Mouse (Mus musculus) Muller cell, postnatal 12 days (primary cell): Measurements from ENCODE around the gene Xpo1.
"Not testable (repeated sequence)": the region's sequence is repeated elsewhere in the genome, so short reads cannot be mapped to it uniquely, and the experiment has no call there.

Experiments used
- DNase-seq: peaks from one replicate; pipeline ENCODE4 v3.0.0-alpha.2; 2015; ENCODE audit errors: inconsistent ontology term

Gene Xpo1

DNA sequence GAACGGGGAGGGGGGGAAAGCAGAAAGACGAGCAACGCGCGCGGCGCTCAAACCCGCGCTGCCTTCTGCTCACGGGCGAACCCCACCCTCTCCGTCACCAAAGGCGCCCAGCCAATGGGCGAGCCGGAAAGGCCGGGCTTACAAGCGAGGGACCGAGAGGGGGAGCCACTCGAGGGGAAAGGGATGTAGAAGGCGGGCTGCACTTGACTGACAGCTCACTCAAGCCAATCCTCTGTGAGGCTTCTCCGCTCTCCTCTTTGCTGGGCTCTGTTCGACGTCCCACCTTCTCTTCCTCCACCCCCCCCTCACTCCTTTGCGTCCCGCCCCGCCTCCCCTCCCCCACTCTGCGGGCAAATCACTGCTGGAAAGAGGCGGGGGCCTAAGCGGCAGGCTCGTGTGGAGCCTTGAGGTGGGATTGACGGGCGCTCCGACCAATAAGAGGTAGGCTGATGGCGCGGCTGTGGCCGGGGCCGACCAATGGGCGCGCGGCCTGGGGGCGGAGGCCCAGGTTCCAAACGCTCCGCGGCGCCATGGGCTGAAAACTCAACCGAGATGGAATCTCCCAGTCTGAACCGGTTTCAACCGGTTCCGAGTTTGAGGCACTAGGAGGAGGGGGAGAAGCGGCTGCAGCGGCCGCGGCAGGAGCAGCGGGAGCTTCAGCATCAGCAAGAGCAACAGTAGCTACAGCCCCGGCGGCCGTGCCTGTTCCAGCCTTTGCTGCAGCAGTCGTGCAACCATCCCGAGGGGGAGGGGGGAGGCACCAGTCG, at the start of gene Xpo1:
Gene Xpo1, plus strand, starts transcription at position 615 of the 767 bp plus-strand sequence.
- peak; percentile 100 for DNase-seq

GRCm38 (mm10) chr11:23209717-23210116, 46.1 kb upstream of the Xpo1 start:
- DNase-seq = no peak

DNA sequence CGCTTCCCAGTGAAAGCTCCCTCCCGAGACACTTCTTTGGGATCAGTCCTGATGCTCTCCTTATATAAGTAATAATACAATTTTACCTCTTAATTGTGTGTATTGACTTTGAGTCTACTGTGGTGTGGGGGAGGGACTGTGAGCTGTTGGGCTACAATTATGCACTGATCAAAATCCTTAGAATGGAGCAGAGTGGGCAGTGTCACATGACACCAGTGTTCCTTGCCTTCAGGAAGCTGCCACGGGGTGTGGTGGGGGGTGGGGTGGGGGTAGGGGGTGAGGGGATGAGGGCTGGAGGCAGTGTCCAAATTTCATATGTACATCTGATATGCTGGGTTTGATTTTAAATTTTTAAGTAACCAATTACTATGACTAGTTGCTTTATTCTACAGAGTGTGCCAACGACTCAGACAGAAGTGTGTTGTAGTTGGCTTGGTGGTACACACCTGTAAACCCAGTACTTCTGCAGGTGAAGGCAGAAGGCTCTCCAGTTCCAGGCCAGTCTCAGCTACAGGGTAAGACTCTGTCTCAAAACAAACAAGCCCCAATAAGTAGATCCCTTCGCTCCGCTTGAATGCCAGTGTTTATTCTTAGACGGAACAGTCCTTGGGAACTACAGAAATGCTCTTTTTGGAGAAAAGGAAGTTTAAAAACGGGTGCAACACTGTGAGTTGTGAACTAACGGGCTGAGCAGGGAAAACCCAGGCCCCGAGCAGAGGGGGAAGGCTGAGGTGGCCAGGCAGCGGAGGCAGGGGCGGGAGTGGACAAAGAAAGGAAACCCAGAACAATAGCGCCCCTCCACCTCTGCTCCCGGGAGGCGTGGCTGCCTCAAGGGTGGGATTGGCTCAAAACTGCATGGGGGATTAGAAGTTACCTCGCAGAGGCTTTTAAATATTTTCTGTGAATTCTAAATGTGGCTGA, 45.0 kb upstream of the Xpo1 start:
- peak; percentile 26 for DNase-seq

DNA sequence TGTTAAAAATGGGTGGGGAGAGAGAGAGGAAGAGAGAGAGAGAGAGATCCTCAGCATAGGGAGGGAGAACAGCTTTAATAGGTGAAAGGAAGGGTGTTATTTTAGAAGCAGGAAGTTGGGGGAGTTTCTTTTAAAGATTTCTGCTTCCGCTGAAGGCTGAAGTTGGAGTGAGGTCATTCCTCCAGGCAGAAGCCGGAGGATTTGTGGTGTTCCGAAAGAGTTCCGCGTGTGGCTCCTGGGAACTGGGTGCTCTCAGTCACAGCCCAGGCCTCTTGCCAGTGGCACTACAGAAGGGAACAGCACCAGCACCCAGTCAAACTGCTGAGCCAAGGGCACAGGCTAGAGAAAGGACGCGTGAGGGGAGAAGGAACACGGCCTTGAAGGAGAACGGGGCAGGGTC, 38.4 kb upstream of the Xpo1 start:
- DNase-seq = no peak

GRCm38 (mm10) chr11:23236015-23236414, 19.8 kb upstream of the Xpo1 start:
- DNase-seq = no peak

DNA sequence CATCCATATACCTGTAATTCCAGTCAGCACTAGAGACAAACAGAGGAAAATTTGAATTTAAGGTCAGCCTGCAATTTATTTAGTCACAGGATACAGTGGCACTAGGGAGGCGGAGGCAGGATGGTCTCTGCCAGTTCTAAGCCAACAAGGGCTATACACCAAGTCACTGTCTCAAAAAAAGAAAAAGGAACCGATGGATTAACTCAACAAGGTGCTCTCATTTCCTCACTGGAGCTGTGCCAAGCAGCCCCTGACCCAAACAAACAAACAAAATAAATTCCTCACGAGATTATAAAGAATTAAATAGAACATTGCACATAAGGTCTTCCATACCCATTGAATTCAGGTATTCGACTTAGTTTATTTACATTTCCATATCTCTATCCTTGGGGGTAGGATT, 1.9 kb upstream of the Xpo1 start:
- no peak for DNase-seq

DNA sequence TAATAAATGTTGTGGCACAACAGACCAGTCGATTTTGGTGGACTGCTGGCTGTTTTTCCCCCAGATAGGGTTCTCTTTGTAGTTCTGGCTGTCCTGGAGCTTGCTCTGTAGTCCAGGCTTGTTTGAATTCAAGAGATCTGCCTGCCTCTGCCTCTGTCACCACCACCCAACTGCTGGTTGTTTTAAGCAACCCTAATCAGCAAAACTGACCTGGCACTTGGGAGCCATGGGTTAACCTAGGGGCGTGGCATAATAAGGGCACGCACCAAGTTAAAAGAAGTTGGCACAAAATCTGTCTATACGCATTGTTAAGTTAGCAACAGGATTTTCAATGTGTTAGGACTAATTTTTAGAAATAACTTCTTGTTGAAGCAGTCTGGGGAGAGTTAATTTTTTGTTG, 1.3 kb upstream of the Xpo1 start:
- no peak for DNase-seq

DNA sequence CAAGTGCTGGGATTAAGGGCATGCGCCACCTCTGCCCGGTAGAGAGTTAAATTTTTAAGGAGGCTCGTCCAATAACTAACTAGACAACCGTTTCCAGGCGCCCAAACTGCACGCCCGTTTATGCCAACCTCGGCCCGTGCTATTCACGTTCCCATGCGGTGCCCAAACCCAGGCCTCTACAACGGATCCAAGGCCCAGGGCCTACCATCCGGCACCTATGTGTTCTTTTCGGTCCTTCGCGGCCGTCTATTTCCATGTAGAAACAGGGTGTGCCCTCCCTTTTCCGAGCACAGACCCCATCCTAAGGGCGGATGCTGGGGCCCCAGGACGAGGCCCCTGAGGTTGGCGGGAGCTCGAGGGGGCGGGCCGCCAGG, 801 bp upstream of the Xpo1 start:
- no peak for DNase-seq

DNA sequence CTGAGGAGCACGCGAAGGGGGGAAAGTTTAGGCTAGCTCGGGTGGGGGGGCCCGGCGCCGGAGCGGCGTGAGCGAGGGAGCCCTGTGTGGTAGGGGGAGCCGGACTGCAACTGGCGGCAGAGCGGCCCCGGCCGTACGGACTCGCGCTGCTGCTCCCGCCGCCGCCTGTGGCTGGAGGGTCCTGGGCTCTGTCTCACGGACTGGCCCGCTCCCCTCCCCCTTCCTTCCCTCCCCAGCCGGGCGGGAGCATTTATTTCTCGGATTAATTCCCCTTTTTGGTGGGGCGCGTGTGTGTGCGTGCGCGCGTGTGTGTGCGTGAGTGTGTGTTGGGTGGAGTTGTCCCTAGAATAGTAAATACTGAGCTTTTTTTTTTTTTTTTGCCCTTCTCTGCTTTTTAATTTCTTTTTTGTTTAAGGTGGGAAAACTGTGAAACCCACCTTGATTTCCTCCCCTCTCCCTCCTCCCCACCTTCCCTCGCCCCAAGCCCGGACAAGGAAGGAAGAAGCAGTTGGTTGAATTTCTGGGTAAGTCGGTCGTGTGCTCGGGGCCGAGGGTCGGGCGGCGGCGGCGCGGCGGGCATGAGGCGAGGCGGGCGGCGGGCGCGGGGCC, 457 bp downstream of the Xpo1 start:
- DNase-seq = no peak

DNA sequence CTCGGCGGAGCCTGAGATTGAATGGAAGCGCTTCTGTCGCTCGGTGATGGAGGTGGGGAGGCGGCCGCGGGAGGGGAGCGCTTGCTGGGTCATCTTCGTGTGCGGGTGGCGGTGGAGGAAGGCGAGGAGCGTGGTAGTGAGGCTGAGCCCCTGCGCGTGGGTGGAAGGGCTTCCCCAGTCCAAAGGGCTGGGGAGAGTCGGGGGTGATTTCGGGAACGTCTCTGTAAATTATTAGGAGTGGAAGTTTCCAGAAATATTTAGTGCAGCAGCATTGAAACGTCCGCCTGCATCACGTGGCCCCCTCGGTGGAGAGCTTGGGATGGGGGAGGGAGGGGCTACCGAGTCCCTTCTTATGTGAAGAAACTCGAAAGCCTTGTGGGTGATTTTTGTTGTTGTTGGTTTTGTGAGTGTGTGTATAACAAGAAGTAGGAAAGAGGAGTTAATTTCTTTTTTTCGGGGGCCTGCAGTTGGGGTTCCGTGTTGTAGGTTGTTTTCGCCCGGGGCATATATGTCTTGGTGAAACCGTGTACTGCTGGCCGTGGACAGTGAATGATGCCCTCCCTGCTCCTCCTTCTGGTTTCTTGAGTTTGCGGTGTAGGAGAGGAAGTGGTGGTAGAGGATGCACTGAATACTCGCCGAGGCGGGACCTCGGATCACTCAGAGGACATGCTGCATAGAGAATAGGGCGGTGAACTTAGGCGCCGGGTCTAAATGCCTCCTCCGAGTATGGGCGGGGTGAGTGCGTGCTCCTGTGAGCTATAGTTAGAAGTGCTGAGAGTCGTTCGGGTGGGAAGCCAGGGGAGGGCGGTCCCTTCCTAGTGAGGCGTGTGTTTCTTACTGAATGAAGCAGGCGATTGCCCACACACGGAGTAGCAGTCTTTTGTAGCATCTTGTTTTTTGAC, 1.2 kb downstream of the Xpo1 start:
- DNase-seq = peak; percentile 73

DNA sequence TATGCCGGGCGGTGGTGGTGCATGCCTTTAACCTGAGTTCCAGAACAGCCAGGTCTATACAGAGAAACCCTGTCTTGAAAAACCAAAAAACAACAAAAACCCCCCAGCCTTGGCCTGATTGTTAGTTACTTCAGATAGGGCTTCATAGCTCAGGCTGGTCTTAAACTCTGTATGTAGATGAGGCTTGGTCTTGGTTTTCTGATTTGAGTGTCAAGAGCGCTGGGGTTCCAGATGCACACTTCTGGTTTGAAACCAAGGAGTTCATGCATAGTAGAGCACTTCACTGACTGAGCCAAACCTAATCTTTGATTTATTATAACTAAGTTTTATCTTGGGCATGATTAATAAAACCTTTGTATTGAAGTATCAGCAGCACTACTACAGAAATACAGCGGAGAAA, 3.2 kb downstream of the Xpo1 start:
- DNase-seq = no peak

GRCm38 (mm10) chr11:23259481-23259880, 3.6 kb downstream of the Xpo1 start:
- no peak for DNase-seq

DNA sequence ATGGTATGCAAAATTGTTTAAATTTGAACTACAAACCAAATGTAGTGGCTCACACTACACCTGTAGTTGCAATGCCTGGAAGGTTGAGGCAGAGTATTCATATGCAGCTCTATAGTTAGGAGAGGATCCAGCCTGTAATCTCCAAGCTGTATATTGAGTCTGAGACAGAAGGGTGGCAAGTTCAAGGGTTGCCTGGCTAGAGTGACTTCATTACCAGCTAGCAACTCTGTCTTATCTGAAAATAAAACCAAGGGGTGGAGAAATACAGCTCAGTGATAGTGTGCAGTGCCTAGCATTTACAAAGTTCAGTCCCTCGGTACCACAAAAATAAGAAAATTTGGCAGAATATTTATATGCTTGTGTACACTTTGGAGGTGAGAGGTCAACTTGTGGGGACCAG, 4.3 kb downstream of the Xpo1 start:
- DNase-seq = no peak

DNA sequence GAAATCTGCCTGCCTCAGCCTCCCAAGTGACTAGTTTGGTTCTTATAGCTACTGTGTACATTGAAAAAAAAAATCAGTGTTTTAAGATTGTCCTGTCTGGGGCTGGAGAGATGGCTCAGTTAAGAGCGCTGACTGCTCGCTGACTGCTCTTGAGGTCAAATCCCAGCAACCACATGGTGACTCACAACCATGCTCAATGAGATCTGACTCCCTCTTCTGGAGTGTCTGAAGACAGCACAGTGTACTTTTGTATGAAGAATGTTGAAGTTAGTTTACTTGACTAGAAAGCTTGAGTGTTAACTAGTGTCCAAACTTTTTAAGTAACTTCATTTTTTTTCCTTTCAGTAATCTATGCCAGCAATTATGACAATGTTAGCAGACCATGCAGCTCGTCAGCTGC, 5.6 kb downstream of the Xpo1 start:
- DNase-seq = no peak

DNA sequence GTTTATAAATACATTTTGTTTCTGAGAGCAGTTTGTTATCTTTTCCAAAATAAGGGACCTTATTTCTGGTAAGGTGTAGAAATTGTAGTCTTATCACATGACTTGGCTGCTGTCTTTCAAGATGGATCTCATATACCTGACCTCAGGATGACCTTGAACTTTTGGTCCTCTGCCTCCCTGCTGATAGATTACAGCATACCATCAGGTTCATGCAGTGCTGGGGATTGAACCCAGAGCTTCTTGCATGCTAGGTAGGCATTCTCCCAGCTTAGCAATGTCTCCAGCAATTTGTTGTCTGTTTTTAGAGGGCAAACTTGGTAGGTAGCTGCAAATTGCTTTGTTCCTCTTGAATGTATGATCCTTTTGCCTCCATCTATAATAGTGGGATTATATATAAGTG, 9.1 kb downstream of the Xpo1 start:
- no peak for DNase-seq

- DNase-seq = peak; percentile 23
Observed at GRCm38 (mm10) chr11:23271770-23272724, 16.2 kb downstream of the Xpo1 start.

GRCm38 (mm10) chr11:23275780-23276179, 19.9 kb downstream of the Xpo1 start:
- peak; percentile 20 for DNase-seq

- no peak for DNase-seq
Observed at GRCm38 (mm10) chr11:23284469-23284868, 28.6 kb downstream of the Xpo1 start.

- not testable (repeated sequence) for DNase-seq
Observed at GRCm38 (mm10) chr11:23288866-23289265, 33.0 kb downstream of the Xpo1 start.

- DNase-seq = no peak
Observed at GRCm38 (mm10) chr11:23297379-23297778, 41.5 kb downstream of the Xpo1 start.
